Mouse (Mus musculus): ENCODE results near the gene Gabrp. TPM values are rescaled to one million over a fixed set of nuclear protein-coding genes. Genes with fewer than 3 reads are reported as not detected.

Gene Gabrp
- polyA plus RNA-seq (2012; rRNA removed), result not detected in 2 replicates

DNA sequence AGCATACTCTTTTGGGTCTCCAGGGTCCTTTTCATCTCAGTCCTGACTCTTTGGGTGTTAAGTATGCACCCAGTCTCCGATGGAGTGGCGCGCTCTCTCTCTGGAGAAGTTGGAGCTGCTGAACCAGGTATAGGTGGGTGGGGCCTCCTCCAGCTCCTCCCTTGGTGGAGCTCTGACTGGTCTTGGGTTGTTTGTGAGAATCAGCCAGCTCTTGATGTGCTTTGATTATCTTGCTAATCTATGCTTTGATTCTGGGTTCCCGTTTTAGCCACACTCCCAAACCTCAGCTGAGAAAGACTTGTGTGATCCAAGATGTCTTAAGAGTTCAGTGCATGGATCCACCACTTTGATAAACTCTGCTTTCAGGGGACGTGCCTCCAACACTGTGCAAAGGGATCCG, at the start of gene Gabrp:
TSS of gene Gabrp (minus strand) at position 101 of the 400 bp plus-strand sequence.
- TF ChIP-seq CTCF (IDR thresholded peaks at IDR 0.05; ENCODE audit: extremely low read depth, insufficient read depth, low read length) (no peak), POLR2A (IDR thresholded peaks at IDR 0.05; ENCODE audit: extremely low read depth, insufficient read depth, low read length) (no peak)
- Histone ChIP-seq H3K4me1 (ENCODE audit: control insufficient read depth, insufficient read depth, low read length) (no peaks in the 10 kb centered on the region), H3K4me3 (ENCODE audit: insufficient read depth, low read length) (no peak within 1 kb of the TSS), H3K27ac (ENCODE audit: insufficient read depth, low read length) (no peak within 1 kb of the TSS)

DNA sequence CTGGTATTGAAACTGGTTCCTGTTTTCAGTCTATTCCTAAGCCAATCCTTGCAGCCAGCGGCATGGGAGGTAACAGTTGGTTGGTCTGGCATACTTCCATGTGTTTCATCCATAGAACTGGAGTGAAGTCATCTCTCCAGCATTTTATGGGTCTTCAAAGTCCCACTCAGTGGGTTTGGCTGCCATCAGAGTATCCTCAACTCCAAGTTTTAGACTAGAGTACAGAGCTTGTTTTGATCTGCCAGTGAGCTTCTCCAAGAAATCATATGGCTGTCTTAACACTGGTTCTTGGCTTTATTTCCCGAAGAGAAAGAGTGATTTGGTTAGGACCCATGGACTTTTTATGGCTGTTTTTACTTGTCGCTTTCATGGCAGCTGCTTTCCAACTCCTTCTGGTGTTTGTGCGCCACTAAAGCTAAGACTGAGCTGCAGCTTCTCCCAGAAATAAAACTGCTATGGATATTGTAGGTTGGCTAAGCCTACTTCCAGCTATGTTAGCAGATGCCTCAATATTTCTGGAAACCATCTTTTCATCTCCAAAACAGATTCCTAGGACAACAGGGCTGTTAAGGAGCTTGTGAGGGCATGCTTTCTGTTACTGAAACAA, 48.5 kb upstream of the Gabrp start:
- TF ChIP-seq CTCF (IDR thresholded peaks at IDR 0.05; ENCODE audit: extremely low read depth, insufficient read depth, low read length) (no peak), POLR2A (IDR thresholded peaks at IDR 0.05; ENCODE audit: extremely low read depth, insufficient read depth, low read length) (no peak)
- Histone ChIP-seq H3K27ac (ENCODE audit: insufficient read depth, low read length) (no peak overlapping the region), H3K4me3 (ENCODE audit: insufficient read depth, low read length) (no peak overlapping the region), H3K4me1 (ENCODE audit: control insufficient read depth, insufficient read depth, low read length) (no peaks in the 10 kb centered on the region)

DNA sequence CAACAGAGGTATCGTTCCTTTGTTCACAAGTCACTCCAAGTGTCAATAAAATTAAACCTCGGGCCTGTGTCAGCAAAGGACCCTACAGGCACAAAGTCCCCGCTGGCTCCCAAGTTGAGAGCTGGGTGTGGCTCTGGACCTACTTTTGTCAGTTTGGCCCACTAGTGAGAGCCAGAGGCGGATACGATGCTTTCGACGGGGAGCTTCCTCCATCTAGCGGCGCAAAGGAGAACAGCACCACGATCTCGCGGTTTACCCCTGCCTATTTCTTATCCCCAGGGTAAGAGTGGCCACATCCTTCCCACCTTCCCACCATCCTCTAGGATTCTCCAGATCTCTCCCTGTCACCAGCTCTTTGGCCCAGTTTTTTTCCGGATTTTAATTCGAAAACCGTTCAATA, 35.5 kb upstream of the Gabrp start:
- TF ChIP-seq POLR2A (IDR thresholded peaks at IDR 0.05; ENCODE audit: extremely low read depth, insufficient read depth, low read length), result no peak
- peak; percentile 93 for TF ChIP-seq CTCF (IDR thresholded peaks at IDR 0.05; ENCODE audit: extremely low read depth, insufficient read depth, low read length)
- no peak overlapping the region for H3K4me3 ChIP-seq (ENCODE audit: insufficient read depth, low read length)
- no peaks in the 10 kb centered on the region for H3K4me1 ChIP-seq (ENCODE audit: control insufficient read depth, insufficient read depth, low read length)
- H3K27ac ChIP-seq (ENCODE audit: insufficient read depth, low read length), result no peak overlapping the region

DNA sequence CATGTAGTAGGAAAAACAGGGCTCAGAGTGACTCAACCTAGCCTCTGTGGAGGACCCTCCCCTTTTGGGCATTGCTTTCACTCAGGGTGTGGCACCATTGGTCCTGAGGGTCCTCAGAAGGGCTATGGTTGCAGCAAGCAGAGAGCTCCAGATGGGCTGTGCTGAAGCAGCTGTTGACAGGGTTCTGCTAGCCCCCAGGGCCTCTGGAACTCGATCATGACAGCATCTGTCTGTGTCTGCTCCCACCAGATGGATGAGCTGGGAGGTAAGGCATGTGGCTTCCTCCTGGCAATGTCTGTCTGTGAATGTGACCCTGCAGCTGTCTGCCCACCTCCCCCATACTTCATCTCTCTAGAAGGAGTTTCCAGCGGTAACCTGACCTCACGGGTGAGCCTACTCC, 29.0 kb upstream of the Gabrp start:
- no peaks in the 10 kb centered on the region for H3K4me1 ChIP-seq (ENCODE audit: control insufficient read depth, insufficient read depth, low read length)
- H3K4me3 ChIP-seq (ENCODE audit: insufficient read depth, low read length), result no peak overlapping the region
- TF ChIP-seq POLR2A (IDR thresholded peaks at IDR 0.05; ENCODE audit: extremely low read depth, insufficient read depth, low read length) (no peak), CTCF (IDR thresholded peaks at IDR 0.05; ENCODE audit: extremely low read depth, insufficient read depth, low read length) (no peak)
- no peak overlapping the region for H3K27ac ChIP-seq (ENCODE audit: insufficient read depth, low read length)

DNA sequence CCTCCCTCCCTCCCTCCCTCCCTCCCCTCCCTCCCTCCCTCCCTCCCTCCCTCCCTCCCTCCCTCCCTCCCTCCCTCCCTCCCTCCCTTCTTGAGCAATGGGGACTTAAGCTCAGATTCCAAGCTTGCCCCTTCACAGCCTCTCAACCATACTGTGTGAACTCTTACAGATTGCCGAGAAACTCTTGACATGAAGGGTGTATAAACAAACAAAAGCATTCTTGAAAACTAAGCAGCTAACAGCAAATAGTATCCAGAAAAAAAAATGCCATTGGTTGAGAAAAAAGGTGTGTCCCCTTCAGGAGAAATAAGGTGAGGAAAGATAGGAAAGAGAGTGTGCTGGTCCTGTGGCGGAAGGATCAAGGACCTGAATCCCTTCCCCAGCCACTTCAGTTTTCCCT, 24.4 kb upstream of the Gabrp start:
- H3K27ac ChIP-seq (ENCODE audit: insufficient read depth, low read length), result no peak overlapping the region
- TF ChIP-seq POLR2A (IDR thresholded peaks at IDR 0.05; ENCODE audit: extremely low read depth, insufficient read depth, low read length) (no peak), CTCF (IDR thresholded peaks at IDR 0.05; ENCODE audit: extremely low read depth, insufficient read depth, low read length) (no peak)

DNA sequence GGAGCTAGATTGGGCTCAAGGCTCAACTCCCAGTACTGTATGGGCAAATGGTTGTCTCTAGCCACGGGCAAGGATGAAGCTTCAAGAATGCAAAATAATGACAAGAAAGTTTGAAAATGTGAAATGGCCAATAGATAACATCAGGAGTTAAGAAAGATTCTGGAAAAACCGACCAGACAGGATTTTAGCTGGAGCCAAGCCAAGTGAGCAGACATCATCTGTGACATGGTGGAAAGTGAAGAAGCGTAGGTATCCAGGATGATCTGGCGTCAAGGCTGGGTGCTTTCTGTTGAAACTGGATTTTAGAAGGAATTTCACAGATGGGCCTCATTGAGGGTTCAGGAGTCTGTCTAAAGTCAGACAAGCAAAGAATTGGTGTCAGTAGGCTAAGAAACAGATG, 20.2 kb upstream of the Gabrp start, which contains the start of gene D130052B06Rik:
TSS of gene D130052B06Rik (plus strand) at position 317 of the 400 bp plus-strand sequence.
- TF ChIP-seq POLR2A (IDR thresholded peaks at IDR 0.05; ENCODE audit: extremely low read depth, insufficient read depth, low read length), result no peak
- no peak for TF ChIP-seq CTCF (IDR thresholded peaks at IDR 0.05; ENCODE audit: extremely low read depth, insufficient read depth, low read length)
- Histone ChIP-seq H3K27ac (ENCODE audit: insufficient read depth, low read length) (no peak within 1 kb of the TSS), H3K4me1 (ENCODE audit: control insufficient read depth, insufficient read depth, low read length) (no peaks in the 10 kb centered on the region), H3K4me3 (ENCODE audit: insufficient read depth, low read length) (no peak within 1 kb of the TSS)

More for the DNA sequence above, 24.4 kb upstream of the Gabrp start:
- Histone ChIP-seq H3K4me1 (ENCODE audit: control insufficient read depth, insufficient read depth, low read length) (no peaks in the 10 kb centered on the region), H3K4me3 (ENCODE audit: insufficient read depth, low read length) (no peak overlapping the region)

DNA sequence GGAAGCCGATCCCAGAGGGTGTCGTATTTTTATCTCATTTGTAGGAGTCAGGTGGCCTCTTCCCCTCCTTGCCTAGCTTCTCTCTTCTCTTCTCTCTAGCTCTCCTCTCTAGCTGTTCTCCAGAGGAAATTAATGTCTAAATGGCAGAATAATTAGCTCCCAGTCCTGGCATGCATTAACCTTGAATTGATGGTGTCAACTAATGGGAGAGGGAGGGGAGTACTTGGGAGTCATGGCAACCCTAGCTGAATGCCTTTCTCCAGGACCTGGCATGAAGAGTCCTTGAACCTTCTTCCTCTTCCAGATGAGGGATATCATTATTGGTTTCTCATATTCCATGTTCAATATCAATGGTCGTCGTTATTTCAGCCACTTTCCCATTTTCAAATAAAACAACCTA, 17.9 kb upstream of the Gabrp start:
- no peaks in the 10 kb centered on the region for H3K4me1 ChIP-seq (ENCODE audit: control insufficient read depth, insufficient read depth, low read length)
- no peak overlapping the region for H3K4me3 ChIP-seq (ENCODE audit: insufficient read depth, low read length)
- no peak for TF ChIP-seq POLR2A (IDR thresholded peaks at IDR 0.05; ENCODE audit: extremely low read depth, insufficient read depth, low read length)
- TF ChIP-seq CTCF (IDR thresholded peaks at IDR 0.05; ENCODE audit: extremely low read depth, insufficient read depth, low read length), result no peak
- H3K27ac ChIP-seq (ENCODE audit: insufficient read depth, low read length), result no peak overlapping the region

DNA sequence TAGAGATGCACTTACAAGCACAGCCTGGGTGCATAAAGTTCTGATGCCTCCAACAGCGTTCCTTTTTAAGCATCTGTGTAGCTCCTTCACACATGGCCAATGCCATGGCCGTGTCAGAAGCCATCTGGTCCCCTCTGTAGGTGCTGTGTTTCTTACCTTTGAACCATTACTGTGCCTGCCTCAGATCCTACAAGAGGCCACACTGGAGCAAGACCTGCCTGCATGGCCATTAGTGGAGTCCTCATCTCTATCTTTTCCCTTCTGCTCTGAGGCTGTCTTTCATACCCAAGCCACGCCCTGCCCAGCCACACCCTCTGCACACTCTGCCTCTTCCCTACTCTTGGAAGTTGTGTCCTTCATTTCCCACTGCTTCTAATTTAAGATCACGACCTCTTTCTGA, 14.1 kb upstream of the Gabrp start:
- no peaks in the 10 kb centered on the region for H3K4me1 ChIP-seq (ENCODE audit: control insufficient read depth, insufficient read depth, low read length)
- no peak for TF ChIP-seq CTCF (IDR thresholded peaks at IDR 0.05; ENCODE audit: extremely low read depth, insufficient read depth, low read length)
- no peak for TF ChIP-seq POLR2A (IDR thresholded peaks at IDR 0.05; ENCODE audit: extremely low read depth, insufficient read depth, low read length)
- H3K4me3 ChIP-seq (ENCODE audit: insufficient read depth, low read length), result no peak overlapping the region
- no peak overlapping the region for H3K27ac ChIP-seq (ENCODE audit: insufficient read depth, low read length)

DNA sequence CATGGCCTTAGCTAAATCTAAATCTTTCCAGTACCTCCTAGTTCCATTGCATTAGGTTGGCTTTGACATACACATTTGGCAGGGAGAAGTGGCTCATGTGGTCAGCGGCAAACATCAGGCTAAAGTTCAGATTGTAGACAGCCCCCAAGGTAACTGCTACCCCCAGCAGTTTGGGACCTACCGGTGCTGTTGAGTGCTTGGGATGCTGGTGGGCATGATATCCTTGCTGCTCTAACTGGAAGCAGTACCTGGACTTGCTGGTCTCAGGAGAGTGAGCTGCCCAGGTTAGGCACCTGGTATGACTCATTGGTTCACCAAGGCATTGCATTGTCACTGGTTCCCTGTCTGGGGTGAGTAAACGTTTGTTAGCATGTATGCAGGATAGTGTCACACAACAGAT, 12.0 kb upstream of the Gabrp start:
- Histone ChIP-seq H3K27ac (ENCODE audit: insufficient read depth, low read length) (no peak overlapping the region), H3K4me3 (ENCODE audit: insufficient read depth, low read length) (no peak overlapping the region), H3K4me1 (ENCODE audit: control insufficient read depth, insufficient read depth, low read length) (no peaks in the 10 kb centered on the region)
- TF ChIP-seq POLR2A (IDR thresholded peaks at IDR 0.05; ENCODE audit: extremely low read depth, insufficient read depth, low read length), result no peak
- no peak for TF ChIP-seq CTCF (IDR thresholded peaks at IDR 0.05; ENCODE audit: extremely low read depth, insufficient read depth, low read length)

DNA sequence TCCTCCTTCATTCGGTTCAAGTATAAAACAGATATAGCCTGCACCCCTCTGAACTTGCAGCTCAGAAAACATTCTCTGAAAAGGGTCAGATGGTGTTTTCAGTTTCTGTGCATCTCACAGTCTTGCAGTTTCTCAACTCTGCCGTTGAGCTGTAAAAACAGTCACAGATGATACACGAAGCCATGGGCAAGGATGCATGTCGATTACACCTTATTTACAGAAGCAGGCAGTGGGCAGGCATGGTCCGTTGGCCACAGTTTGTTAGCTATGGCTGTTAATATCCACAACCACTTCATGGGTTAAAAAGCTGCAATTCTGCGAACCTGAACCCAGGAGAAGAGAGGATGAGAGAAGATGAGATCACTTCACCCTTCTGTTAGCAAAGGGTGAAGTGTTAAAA, 7.9 kb upstream of the Gabrp start:
- Histone ChIP-seq H3K4me3 (ENCODE audit: insufficient read depth, low read length) (no peak overlapping the region), H3K4me1 (ENCODE audit: control insufficient read depth, insufficient read depth, low read length) (no peaks in the 10 kb centered on the region), H3K27ac (ENCODE audit: insufficient read depth, low read length) (no peak overlapping the region)
- TF ChIP-seq CTCF (IDR thresholded peaks at IDR 0.05; ENCODE audit: extremely low read depth, insufficient read depth, low read length) (no peak), POLR2A (IDR thresholded peaks at IDR 0.05; ENCODE audit: extremely low read depth, insufficient read depth, low read length) (no peak)
